Mouse (Mus musculus) embryonic facial prominence, embryonic 14.5 days (tissue): ENCODE measurements around the gene Ccnyl1. TPM values are rescaled to one million over a fixed set of nuclear protein-coding genes. Genes with fewer than 3 reads are reported as not detected.
A peak's percentile ranks its signal among the peaks of the same experiment; 100 is the strongest.

Experiments used
- ATAC-seq: fragments of 200-750 bp; cut with Nextera tagmentation; 2 replicates; pipeline ENCODE4 v1.8.0; 2017; ENCODE audit warnings: low read depth, moderate number of reproducible peaks, moderate TSS enrichment
- DNase-seq: peaks from one replicate; pipeline ENCODE4 v3.0.0-alpha.2; 2015; ENCODE audit warnings: low spot score
- H3K27ac ChIP-seq: fragments of 300-500 bp; sonication (generic); replicated peaks from 2 replicates; pipeline ENCODE4 v1.5.1; 2014; ENCODE audit warnings: low read depth, mild to moderate bottlenecking, low read length, moderate library complexity
- H3K27me3 ChIP-seq: fragments of 300-500 bp; sonication (generic); replicated peaks from 2 replicates; pipeline ENCODE4 v1.6.1; 2014; ENCODE audit warnings: low read length; ENCODE audit not compliant: control insufficient read depth, insufficient read depth
- H3K36me3 ChIP-seq: fragments of 300-500 bp; sonication (generic); 2 replicates; pipeline ENCODE4 v1.6.1; 2014; ENCODE audit warnings: low read length, mixed read lengths; ENCODE audit not compliant: control insufficient read depth, insufficient read depth
- H3K4me1 ChIP-seq: fragments of 300-500 bp; sonication (generic); 2 replicates; pipeline ENCODE4 v1.6.1; 2014; ENCODE audit warnings: antibody characterized with exemption, low read length; ENCODE audit not compliant: control insufficient read depth, insufficient read depth
- H3K4me2 ChIP-seq: fragments of 300-500 bp; sonication (generic); 2 replicates; pipeline ENCODE4 v1.6.1; 2014; ENCODE audit warnings: low read depth, mild to moderate bottlenecking, low read length, moderate library complexity, mixed read lengths
- H3K4me3 ChIP-seq: fragments of 300-500 bp; sonication (generic); 2 replicates; pipeline ENCODE4 v1.5.1; 2014; ENCODE audit warnings: low read depth, mild to moderate bottlenecking, low read length
- H3K9ac ChIP-seq: fragments of 300-500 bp; sonication (generic); 2 replicates; pipeline ENCODE4 v1.6.1; 2014; ENCODE audit warnings: low read depth, mild to moderate bottlenecking, low read length, moderate library complexity, mixed read lengths
- H3K9me3 ChIP-seq: fragments of 300-500 bp; sonication (generic); 2 replicates; pipeline ENCODE4 v1.6.1; 2016; ENCODE audit warnings: low read length; ENCODE audit not compliant: control insufficient read depth
- WGBS: fragments of 180-500 bp; shearing (Covaris S2); extraction: QIAGEN DNeasy Blood & Tissue Kit; methylation state at CpG from one replicate; pipeline ENCODE4 v1.1.7; 2014; 5-methylcytosine and 5-hydroxymethylcytosine counted together
- polyA plus RNA-seq: library from polyadenylated mRNA; unstranded; fragments of >200 nt; fragmentation: Nextera tagmentation; extraction: Ambion mirVana; gene quantifications from 2 replicates; pipeline ENCODE4 v1.2.1, GENCODE M21; 2014

Ccnyl1 gene
- polyA plus RNA-seq, 1 experiment from 2014 or later: 8.3 TPM

- H3K9me3 ChIP-seq: no peaks in the 10 kb centered on the region
- ATAC-seq (no peak), DNase-seq (no peak)
- 85% methylated on average over 12 of the region's 14 CpGs for WGBS
- peaks cover 28% of the 10 kb centered on the region for H3K36me3 ChIP-seq
- no peak overlapping the region for H3K4me2 ChIP-seq
- H3K27me3 ChIP-seq: no peaks in the 10 kb centered on the region
- no peak overlapping the region for H3K9ac ChIP-seq
- H3K27ac ChIP-seq: no peak overlapping the region
- H3K4me3 ChIP-seq: no peak overlapping the region
- no peaks in the 10 kb centered on the region for H3K4me1 ChIP-seq
Measured at GRCm38 (mm10) chr1:64712006-64712760, 21.9 kb downstream of the Ccnyl1 start.

- DNase-seq (no peak), ATAC-seq (no peak)
- no peaks in the 10 kb centered on the region for H3K27me3 ChIP-seq
Measured at GRCm38 (mm10) chr1:64715458-64715857, 25.2 kb downstream of the Ccnyl1 start.

GRCm38 (mm10) chr1:64716589-64717304 lies 26.5 kb downstream of the Ccnyl1 start:
- Histone ChIP-seq H3K27ac (no peak overlapping the region), H3K36me3 (peaks cover 42% of the 10 kb centered on the region), H3K9me3 (no peaks in the 10 kb centered on the region), H3K4me1 (no peaks in the 10 kb centered on the region), H3K27me3 (no peaks in the 10 kb centered on the region), H3K9ac (no peak overlapping the region), H3K4me3 (no peak overlapping the region), H3K4me2 (no peak overlapping the region)
- 89% methylated on average over 7 of the region's 7 CpGs for WGBS
- DNase-seq (no peak), ATAC-seq (no peak)

More at GRCm38 (mm10) chr1:64715458-64715857, 25.2 kb downstream of the Ccnyl1 start:
- Histone ChIP-seq H3K4me3 (no peak overlapping the region), H3K36me3 (peaks cover 36% of the 10 kb centered on the region), H3K9me3 (no peaks in the 10 kb centered on the region), H3K4me1 (no peaks in the 10 kb centered on the region), H3K27ac (no peak overlapping the region), H3K4me2 (no peak overlapping the region), H3K9ac (no peak overlapping the region)
- WGBS: 89% methylated on average over 2 of the region's 2 CpGs

GRCm38 (mm10) chr1:64717504-64717903 lies 27.2 kb downstream of the Ccnyl1 start:
- Histone ChIP-seq H3K27me3 (no peaks in the 10 kb centered on the region), H3K4me2 (no peak overlapping the region), H3K4me1 (no peaks in the 10 kb centered on the region), H3K9ac (no peak overlapping the region), H3K4me3 (no peak overlapping the region), H3K36me3 (peaks cover 49% of the 10 kb centered on the region), H3K9me3 (no peaks in the 10 kb centered on the region), H3K27ac (no peak overlapping the region)
- ATAC-seq (peak; percentile 80), DNase-seq (peak; percentile 70)

GRCm38 (mm10) chr1:64721034-64721587 lies 30.9 kb downstream of the Ccnyl1 start:
- Histone ChIP-seq H3K4me2 (no peak overlapping the region), H3K27me3 (no peaks in the 10 kb centered on the region), H3K9ac (no peak overlapping the region), H3K4me1 (no peaks in the 10 kb centered on the region), H3K9me3 (no peaks in the 10 kb centered on the region), H3K4me3 (no peak overlapping the region), H3K27ac (no peak overlapping the region), H3K36me3 (peaks cover 38% of the 10 kb centered on the region)
- WGBS: 81% methylated on average over 10 of the region's 10 CpGs
- ATAC-seq (no peak), DNase-seq (no peak)

- Histone ChIP-seq H3K4me2 (no peak overlapping the region), H3K9me3 (no peaks in the 10 kb centered on the region), H3K4me1 (peaks cover 6% of the 10 kb centered on the region; the same call in 1 of the 2 replicates), H3K27me3 (peaks cover 29% of the 10 kb centered on the region), H3K4me3 (no peak overlapping the region), H3K27ac (no peak overlapping the region), H3K36me3 (peaks cover 5% of the 10 kb centered on the region; the same call in 1 of the 2 replicates), H3K9ac (no peak overlapping the region)
- DNase-seq (no peak), ATAC-seq (no peak)
- 84% methylated on average over 4 of the region's 4 CpGs for WGBS
Measured at GRCm38 (mm10) chr1:64730046-64730445, 39.8 kb downstream of the Ccnyl1 start.

GRCm38 (mm10) chr1:64731341-64732020 lies 41.2 kb downstream of the Ccnyl1 start:
- ATAC-seq (no peak), DNase-seq (no peak)
- H3K4me2 ChIP-seq: no peak overlapping the region
- H3K9ac ChIP-seq: no peak overlapping the region
- peaks cover 13% of the 10 kb centered on the region; the same call in 1 of the 2 replicates for H3K4me1 ChIP-seq
- peaks cover 8% of the 10 kb centered on the region; the same call in 1 of the 2 replicates for H3K36me3 ChIP-seq
- H3K4me3 ChIP-seq: no peak overlapping the region
- H3K9me3 ChIP-seq: no peaks in the 10 kb centered on the region
- 67% methylated on average over 16 of the region's 16 CpGs for WGBS
- peaks cover 44% of the 10 kb centered on the region for H3K27me3 ChIP-seq
- H3K27ac ChIP-seq: no peak overlapping the region

- H3K36me3 ChIP-seq: peaks cover 8% of the 10 kb centered on the region; the same call in 1 of the 2 replicates
- ATAC-seq (no peak), DNase-seq (no peak)
- H3K4me2 ChIP-seq: no peak overlapping the region
- H3K9ac ChIP-seq: no peak overlapping the region
- H3K4me1 ChIP-seq: peaks cover 13% of the 10 kb centered on the region; the same call in 1 of the 2 replicates
- no peak overlapping the region for H3K4me3 ChIP-seq
- 44% methylated on average over 10 of the region's 10 CpGs for WGBS
- H3K9me3 ChIP-seq: no peaks in the 10 kb centered on the region
- peaks cover 50% of the 10 kb centered on the region for H3K27me3 ChIP-seq
- H3K27ac ChIP-seq: no peak overlapping the region
Measured at GRCm38 (mm10) chr1:64732161-64732560, 41.9 kb downstream of the Ccnyl1 start.
